Mouse (Mus musculus) midbrain, embryonic 16.5 days (tissue): ENCODE measurements at regions not wholly inside any gene's neighbourhood (a gene's known extent, or its start where the extent isn't known, plus 50 kb on each side); places are given as distances from the start of the nearest gene placed in this dataset.
"Not testable (repeated sequence)": the region's sequence is repeated elsewhere in the genome, so short reads cannot be mapped to it uniquely, and the experiment has no call there.

Experiments used
- ATAC-seq: fragments of 200-750 bp; cut with Nextera tagmentation; 2 replicates; pipeline ENCODE4 v1.8.0; 2017; ENCODE audit warnings: moderate TSS enrichment
- H3K27ac ChIP-seq: fragments of 300-500 bp; sonication (generic); 2 replicates; pipeline ENCODE4 v1.5.1; 2014; ENCODE audit warnings: mild to moderate bottlenecking, low read length, mixed read lengths
- H3K27me3 ChIP-seq: fragments of 300-500 bp; sonication (generic); 2 replicates; pipeline ENCODE4 v1.6.1; 2014; ENCODE audit warnings: low read depth, low read length, mixed read lengths; ENCODE audit not compliant: control insufficient read depth, insufficient read depth
- H3K36me3 ChIP-seq: fragments of 300-500 bp; sonication (generic); 2 replicates; pipeline ENCODE4 v1.6.1; 2014; ENCODE audit warnings: mild to moderate bottlenecking, low read length, moderate library complexity, mixed read lengths; ENCODE audit not compliant: control insufficient read depth, insufficient read depth
- H3K4me1 ChIP-seq: fragments of 300-500 bp; sonication (generic); 2 replicates; pipeline ENCODE4 v1.6.1; 2014; ENCODE audit warnings: mild to moderate bottlenecking, low read length, mixed read lengths; ENCODE audit not compliant: control insufficient read depth, insufficient read depth
- H3K4me2 ChIP-seq: fragments of 300-500 bp; sonication (generic); 2 replicates; pipeline ENCODE4 v1.6.1; 2014; ENCODE audit warnings: mild to moderate bottlenecking, low read length, mixed read lengths
- H3K4me3 ChIP-seq: fragments of 300-500 bp; sonication (generic); 2 replicates; pipeline ENCODE4 v1.5.1; 2014; ENCODE audit warnings: low read depth, mild to moderate bottlenecking, low read length, moderate library complexity, mixed read lengths
- H3K9ac ChIP-seq: fragments of 300-500 bp; sonication (generic); 2 replicates; pipeline ENCODE4 v1.6.1; 2014; ENCODE audit warnings: low read depth, low read length, mixed read lengths
- H3K9me3 ChIP-seq: fragments of 300-500 bp; sonication (generic); replicated peaks from 2 replicates; pipeline ENCODE4 v1.6.1; 2014; ENCODE audit warnings: mild to moderate bottlenecking, low read length, mixed read lengths; ENCODE audit not compliant: control insufficient read depth, poor library complexity, severe bottlenecking
- WGBS: fragments of 180-500 bp; shearing (Covaris S2); extraction: QIAGEN DNeasy Blood & Tissue Kit; methylation state at CpG from one replicate; pipeline ENCODE4 v1.1.7; 2014; 5-methylcytosine and 5-hydroxymethylcytosine counted together

- Histone ChIP-seq H3K4me1 (no peaks in the 10 kb centered on the region), H3K4me2 (no peak overlapping the region), H3K27me3 (no peaks in the 10 kb centered on the region), H3K9me3 (no peaks in the 10 kb centered on the region), H3K36me3 (no peaks in the 10 kb centered on the region), H3K9ac (no peak overlapping the region), H3K27ac (no peak overlapping the region), H3K4me3 (no peak overlapping the region)
- ATAC-seq, result no peak
- WGBS, result 68% methylated on average over 4 of the region's 4 CpGs
These were observed 109.9 kb downstream of the Pmp22 start for GRCm38 (mm10) chr11:63238655-63239054.

- Histone ChIP-seq H3K4me3 (no peak overlapping the region), H3K4me2 (no peak overlapping the region), H3K4me1 (no peaks in the 10 kb centered on the region), H3K9ac (no peak overlapping the region), H3K27ac (no peak overlapping the region), H3K36me3 (no peaks in the 10 kb centered on the region), H3K9me3 (no peaks in the 10 kb centered on the region), H3K27me3 (no peaks in the 10 kb centered on the region)
- WGBS, result 42% methylated on average over 9 of the region's 9 CpGs
- no peak for ATAC-seq
These were observed 115.2 kb downstream of the Pmp22 start for GRCm38 (mm10) chr11:63243906-63244416.

- no peak for ATAC-seq
- Histone ChIP-seq H3K4me3 (no peak overlapping the region), H3K9me3 (no peaks in the 10 kb centered on the region), H3K4me2 (no peak overlapping the region), H3K27ac (no peak overlapping the region), H3K9ac (no peak overlapping the region), H3K4me1 (peaks cover 6% of the 10 kb centered on the region), H3K27me3 (no peaks in the 10 kb centered on the region), H3K36me3 (no peaks in the 10 kb centered on the region)
- 57% methylated on average over 6 of the region's 6 CpGs for WGBS
These were observed 116.3 kb downstream of the Pmp22 start for GRCm38 (mm10) chr11:63245041-63245440.

GRCm38 (mm10) chr11:63246052-63246661 is 117.4 kb downstream of the Pmp22 start:
- H3K27ac ChIP-seq, result no peak overlapping the region
- 23% methylated on average over 9 of the region's 9 CpGs for WGBS

GRCm38 (mm10) chr11:63252012-63252856 is 123.5 kb downstream of the Pmp22 start:
- no peaks in the 10 kb centered on the region for H3K9me3 ChIP-seq
- peaks cover 6% of the 10 kb centered on the region for H3K4me1 ChIP-seq
- 80% methylated on average over 8 of the region's 8 CpGs for WGBS
- no peak for ATAC-seq
- no peak overlapping the region for H3K9ac ChIP-seq
- H3K36me3 ChIP-seq, result no peaks in the 10 kb centered on the region
- H3K27me3 ChIP-seq, result no peaks in the 10 kb centered on the region
- H3K27ac ChIP-seq, result no peak overlapping the region
- H3K4me2 ChIP-seq, result no peak overlapping the region
- no peak overlapping the region for H3K4me3 ChIP-seq

More at GRCm38 (mm10) chr11:63246052-63246661, 117.4 kb downstream of the Pmp22 start:
- Histone ChIP-seq H3K4me1 (peaks cover 6% of the 10 kb centered on the region), H3K9ac (no peak overlapping the region), H3K4me2 (no peak overlapping the region), H3K36me3 (no peaks in the 10 kb centered on the region), H3K27me3 (no peaks in the 10 kb centered on the region), H3K4me3 (no peak overlapping the region), H3K9me3 (no peaks in the 10 kb centered on the region)
- no peak for ATAC-seq

- no peak overlapping the region for H3K4me3 ChIP-seq
- no peak overlapping the region for H3K27ac ChIP-seq
- H3K27me3 ChIP-seq, result no peaks in the 10 kb centered on the region
- H3K4me2 ChIP-seq, result no peak overlapping the region
- no peaks in the 10 kb centered on the region for H3K9me3 ChIP-seq
- H3K4me1 ChIP-seq, result peaks cover 6% of the 10 kb centered on the region
- H3K36me3 ChIP-seq, result no peaks in the 10 kb centered on the region
- ATAC-seq, result no peak
- no peak overlapping the region for H3K9ac ChIP-seq
- WGBS, result 48% methylated on average over 5 of the region's 5 CpGs
These were observed 124.3 kb downstream of the Pmp22 start for GRCm38 (mm10) chr11:63252968-63253602.

- Histone ChIP-seq H3K27me3 (no peaks in the 10 kb centered on the region; the same call in 1 of the 2 replicates), H3K4me3 (no peak overlapping the region), H3K9ac (no peak overlapping the region), H3K4me2 (no peak overlapping the region), H3K36me3 (no peaks in the 10 kb centered on the region), H3K4me1 (no peaks in the 10 kb centered on the region), H3K9me3 (no peaks in the 10 kb centered on the region), H3K27ac (no peak overlapping the region)
- WGBS, result 55% methylated on average over 9 of the region's 9 CpGs
- no peak for ATAC-seq
These were observed 135.8 kb downstream of the Pmp22 start for GRCm38 (mm10) chr11:63264432-63265061.

- H3K36me3 ChIP-seq, ATAC-seq, H3K4me1 ChIP-seq, H3K9me3 ChIP-seq, H3K27ac ChIP-seq, H3K9ac ChIP-seq, H3K4me2 ChIP-seq, H3K27me3 ChIP-seq, H3K4me3 ChIP-seq: not testable (repeated sequence)
- 91% methylated on average over 2 of the region's 2 CpGs for WGBS
These were observed 137.5 kb downstream of the Pmp22 start for GRCm38 (mm10) chr11:63266290-63266689.
